Mouse (Mus musculus) embryonic facial prominence, embryonic 13.5 days (tissue): Measurements from ENCODE around the gene Skap1. TPM values are rescaled to one million over a fixed set of nuclear protein-coding genes. Genes with fewer than 3 reads are reported as not detected.

Experiments used
- ATAC-seq: fragments of 200-750 bp; cut with Nextera tagmentation; 2 replicates; pipeline ENCODE4 v1.8.0; 2017; ENCODE audit warnings: low read depth; ENCODE audit not compliant: insufficient number of reproducible peaks, insufficient read depth, low FRiP score, low TSS enrichment
- H3K27ac ChIP-seq: fragments of 300-500 bp; sonication (generic); 2 replicates; pipeline ENCODE4 v1.5.1; 2015; ENCODE audit warnings: moderate library complexity, mild to moderate bottlenecking, inconsistent platforms
- H3K27me3 ChIP-seq: fragments of 300-500 bp; sonication (generic); 2 replicates; pipeline ENCODE4 v1.6.1; 2015; ENCODE audit warnings: mild to moderate bottlenecking, inconsistent platforms
- H3K36me3 ChIP-seq: fragments of 300-500 bp; sonication (generic); 2 replicates; pipeline ENCODE4 v1.6.1; 2015; ENCODE audit warnings: mild to moderate bottlenecking, inconsistent platforms
- H3K4me1 ChIP-seq: fragments of 300-500 bp; sonication (generic); 2 replicates; pipeline ENCODE4 v1.6.1; 2015; ENCODE audit warnings: inconsistent platforms
- H3K4me2 ChIP-seq: fragments of 300-500 bp; sonication (generic); 2 replicates; pipeline ENCODE4 v1.6.1; 2015; ENCODE audit warnings: moderate library complexity, mild to moderate bottlenecking, inconsistent platforms
- H3K4me3 ChIP-seq: fragments of 300-500 bp; sonication (generic); 2 replicates; pipeline ENCODE4 v1.5.1; 2015; ENCODE audit warnings: mild to moderate bottlenecking, inconsistent platforms
- H3K9ac ChIP-seq: fragments of 300-500 bp; sonication (generic); 2 replicates; pipeline ENCODE4 v1.6.1; 2015; ENCODE audit warnings: mild to moderate bottlenecking, inconsistent platforms
- H3K9me3 ChIP-seq: fragments of 300-500 bp; sonication (generic); 2 replicates; pipeline ENCODE4 v1.6.1; 2016; ENCODE audit warnings: inconsistent platforms
- whole genome bisulfite sequencing: fragments of 180-500 bp; shearing (Covaris S2); methylation state at CpG from one replicate; pipeline ENCODE4 v1.1.7; 2015; ENCODE audit warnings: mixed read lengths; 5-methylcytosine and 5-hydroxymethylcytosine counted together
- polyA plus RNA-seq: library from polyadenylated mRNA; unstranded; fragments of >200 nt; fragmentation: Nextera tagmentation; extraction: Ambion mirVana; gene quantifications from 2 replicates; pipeline ENCODE4 v1.2.1, GENCODE M21; 2015

Skap1 gene
- polyA plus RNA-seq, 1 experiment from 2014 or later = 0.49 TPM

DNA sequence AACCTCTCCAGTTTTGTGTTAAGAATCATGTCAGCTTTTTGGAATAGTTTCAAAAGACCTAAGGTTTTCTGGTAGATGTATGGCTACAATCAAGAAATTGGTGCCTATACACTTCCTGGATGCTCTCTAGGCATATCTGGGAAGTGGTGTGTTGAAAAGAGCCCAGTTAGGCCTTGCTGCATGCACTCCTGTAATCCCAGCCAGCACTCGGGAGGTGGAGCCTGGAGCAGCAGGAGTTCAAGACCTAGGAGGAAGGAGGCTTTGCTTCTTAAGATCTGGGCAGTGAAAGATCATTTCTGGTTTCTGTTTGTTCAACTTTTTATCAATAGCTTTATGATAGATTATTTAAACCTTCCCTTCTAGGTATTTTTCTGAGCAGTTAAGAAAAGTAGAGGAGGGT lies 326.3 kb downstream of the Skap1 start:
- H3K9me3 ChIP-seq = no peaks in the 10 kb centered on the region
- peak overlapping the region; percentile 94 for H3K4me2 ChIP-seq
- no peak for ATAC-seq
- H3K9ac ChIP-seq = peak overlapping the region; percentile 95; the same call in 1 of the 2 replicates
- no peaks in the 10 kb centered on the region for H3K27me3 ChIP-seq
- peaks cover 32% of the 10 kb centered on the region for H3K4me1 ChIP-seq
- peaks cover 6% of the 10 kb centered on the region for H3K36me3 ChIP-seq
- peak overlapping the region; percentile 92 for H3K4me3 ChIP-seq
- 3% methylated on average over 1 of the region's 1 CpGs for WGBS
- no peak overlapping the region for H3K27ac ChIP-seq

DNA sequence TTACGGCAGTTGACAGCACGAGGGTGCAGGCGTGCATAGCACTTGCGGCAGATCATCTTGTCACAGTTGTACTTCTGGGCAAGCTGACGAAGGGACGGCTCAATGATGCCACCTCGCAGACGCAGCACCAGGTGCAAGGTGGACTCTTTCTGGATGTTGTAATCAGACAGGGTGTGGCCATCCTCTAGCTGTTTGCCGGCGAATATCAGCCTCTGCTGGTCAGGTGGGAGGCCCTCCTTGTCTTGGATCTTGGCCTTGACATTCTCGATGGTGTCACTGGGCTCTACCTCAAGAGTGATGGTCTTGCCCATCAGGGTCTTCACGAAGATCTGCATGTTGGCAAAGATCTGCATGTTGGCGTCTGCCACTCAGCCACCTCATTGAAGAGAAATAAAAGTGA lies 331.1 kb downstream of the Skap1 start:
- ATAC-seq = no peak
- 96% methylated on average over 13 of the region's 13 CpGs for WGBS
- Histone ChIP-seq H3K4me3 (no peak overlapping the region), H3K9ac (no peak overlapping the region), H3K4me1 (peaks cover 26% of the 10 kb centered on the region), H3K36me3 (peaks cover 23% of the 10 kb centered on the region), H3K4me2 (no peak overlapping the region), H3K27me3 (no peaks in the 10 kb centered on the region), H3K9me3 (no peaks in the 10 kb centered on the region), H3K27ac (no peak overlapping the region)

DNA sequence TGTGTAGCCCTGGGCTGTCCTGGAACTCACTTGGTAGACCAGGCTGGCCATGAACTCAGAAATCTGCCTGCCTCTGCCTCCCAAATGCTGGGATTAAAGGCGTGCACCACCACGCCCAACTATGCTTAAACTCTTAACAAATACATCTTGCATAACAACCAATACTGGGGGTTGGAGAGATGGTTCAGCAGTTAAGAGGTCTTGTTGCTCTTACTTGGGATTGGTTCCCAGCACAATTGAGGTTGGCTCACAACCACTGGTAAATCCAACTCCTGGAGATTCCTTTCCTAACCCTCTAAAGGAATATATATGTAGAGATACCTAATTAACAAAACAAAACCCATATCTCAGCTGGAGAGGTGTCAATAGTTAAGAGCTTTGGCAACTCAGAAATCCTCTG lies 331.7 kb downstream of the Skap1 start:
- peaks cover 20% of the 10 kb centered on the region for H3K4me1 ChIP-seq
- no peaks in the 10 kb centered on the region for H3K9me3 ChIP-seq
- H3K27me3 ChIP-seq = no peaks in the 10 kb centered on the region
- 99% methylated on average over 2 of the region's 2 CpGs for WGBS
- ATAC-seq = no peak
- H3K27ac ChIP-seq = no peak overlapping the region
- peaks cover 27% of the 10 kb centered on the region for H3K36me3 ChIP-seq
- no peak overlapping the region for H3K9ac ChIP-seq
- H3K4me2 ChIP-seq = no peak overlapping the region
- no peak overlapping the region for H3K4me3 ChIP-seq

DNA sequence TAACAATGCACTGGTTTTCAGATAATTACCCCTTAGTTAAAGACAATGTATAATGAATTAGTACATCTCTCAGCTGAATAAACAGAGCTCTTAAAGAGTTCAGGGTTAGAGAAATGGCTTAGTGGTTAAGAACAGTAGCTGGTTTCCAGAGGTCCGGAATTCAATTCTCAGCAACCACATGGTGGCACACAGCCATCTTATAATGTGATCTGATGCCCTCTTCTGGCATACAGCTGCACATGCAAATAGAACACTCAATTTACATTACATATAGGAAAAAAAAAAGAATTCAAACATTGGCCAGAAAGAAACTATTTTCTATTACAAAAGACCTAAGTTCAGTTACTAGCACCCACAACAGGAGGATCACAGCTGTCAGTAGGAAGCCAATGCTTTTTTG lies 332.2 kb downstream of the Skap1 start:
- H3K27ac ChIP-seq = no peak overlapping the region
- no peak for ATAC-seq
- H3K27me3 ChIP-seq = no peaks in the 10 kb centered on the region
- H3K4me3 ChIP-seq = no peak overlapping the region
- H3K9me3 ChIP-seq = no peaks in the 10 kb centered on the region
- peaks cover 17% of the 10 kb centered on the region for H3K4me1 ChIP-seq
- no peak overlapping the region for H3K9ac ChIP-seq
- 73% methylated on average over 1 of the region's 1 CpGs for WGBS
- peaks cover 32% of the 10 kb centered on the region for H3K36me3 ChIP-seq
- no peak overlapping the region for H3K4me2 ChIP-seq

DNA sequence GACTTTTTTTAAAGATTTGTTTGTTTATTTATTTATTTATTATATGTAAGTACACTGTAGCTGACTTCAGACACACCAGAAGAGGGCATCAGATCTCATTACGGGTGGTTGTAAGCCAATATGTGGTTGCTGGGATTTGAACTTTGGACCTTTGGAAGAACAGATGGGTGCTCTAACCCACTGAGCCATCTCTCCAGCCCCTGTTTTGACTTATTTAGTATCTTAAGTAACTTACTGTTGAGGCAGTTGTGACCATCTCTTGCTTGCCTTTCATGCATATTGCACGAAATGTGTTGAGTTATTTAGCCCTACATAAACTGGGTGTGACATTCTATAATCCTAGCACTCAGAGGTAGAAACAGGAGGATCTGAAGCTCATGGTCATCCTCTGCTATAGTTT lies 335.1 kb downstream of the Skap1 start:
- H3K27ac ChIP-seq = no peak overlapping the region
- no peak for ATAC-seq

DNA sequence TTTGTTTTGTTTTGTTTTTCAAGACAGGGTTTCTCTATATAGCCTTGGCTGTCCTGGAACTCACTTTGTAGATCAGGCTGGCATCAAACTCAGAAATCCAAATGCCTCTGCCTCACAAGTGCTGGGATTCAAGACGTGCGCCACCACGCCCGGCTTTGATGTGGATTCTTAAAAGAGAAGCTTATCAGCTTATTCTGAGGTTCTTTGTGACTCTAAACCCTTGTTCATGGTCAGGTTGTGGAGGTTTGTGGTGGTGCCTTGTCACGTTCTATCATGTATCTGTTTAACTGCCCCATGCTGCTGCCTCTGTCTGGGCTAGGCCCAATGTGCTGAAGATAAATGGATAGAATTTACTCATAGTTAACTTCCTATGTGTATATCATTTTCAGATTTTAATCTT lies 341.2 kb downstream of the Skap1 start:
- Histone ChIP-seq H3K4me1 (no peaks in the 10 kb centered on the region), H3K36me3 (peaks cover 93% of the 10 kb centered on the region), H3K27me3 (no peaks in the 10 kb centered on the region), H3K4me2 (no peak overlapping the region), H3K9ac (no peak overlapping the region), H3K27ac (no peak overlapping the region), H3K9me3 (no peaks in the 10 kb centered on the region), H3K4me3 (no peak overlapping the region)
- WGBS = 88% methylated on average over 5 of the region's 5 CpGs
- ATAC-seq = no peak

More for the DNA sequence above, 335.1 kb downstream of the Skap1 start:
- peaks cover 59% of the 10 kb centered on the region for H3K36me3 ChIP-seq
- WGBS = 89% methylated on average over 2 of the region's 2 CpGs
- H3K4me3 ChIP-seq = no peak overlapping the region
- no peak overlapping the region for H3K9ac ChIP-seq
- no peaks in the 10 kb centered on the region for H3K4me1 ChIP-seq
- H3K27me3 ChIP-seq = no peaks in the 10 kb centered on the region
- no peaks in the 10 kb centered on the region for H3K9me3 ChIP-seq
- no peak overlapping the region for H3K4me2 ChIP-seq

DNA sequence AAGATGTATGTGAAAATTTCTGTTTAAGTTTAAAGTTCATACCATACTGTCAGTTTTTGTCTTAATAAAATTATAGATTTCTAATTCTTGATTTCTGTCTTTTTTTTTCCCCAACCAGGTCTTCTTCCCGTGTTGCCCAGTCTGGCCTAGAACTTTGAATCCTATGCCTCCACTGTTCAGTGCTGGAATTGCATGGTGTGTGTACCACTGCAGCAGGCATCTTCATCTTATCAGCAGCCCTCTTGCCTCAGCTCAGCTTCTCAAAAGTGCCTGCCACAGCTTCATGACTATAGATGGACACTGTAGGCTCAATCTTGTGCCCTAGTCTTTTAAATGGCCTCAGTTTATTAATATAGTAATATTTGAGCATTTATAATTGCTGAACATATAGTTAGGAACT lies 343.7 kb downstream of the Skap1 start:
- WGBS = 64% methylated on average over 1 of the region's 1 CpGs
- Histone ChIP-seq H3K9me3 (no peaks in the 10 kb centered on the region), H3K4me3 (no peak overlapping the region), H3K36me3 (peaks cover 95% of the 10 kb centered on the region), H3K27me3 (no peaks in the 10 kb centered on the region), H3K4me1 (no peaks in the 10 kb centered on the region), H3K9ac (no peak overlapping the region), H3K4me2 (no peak overlapping the region), H3K27ac (no peak overlapping the region)
- no peak for ATAC-seq

Other genes starting within 250 kb of the Skap1 start
- 0.13 TPM in 1 of 2 replicates, not detected in the other for gene Hoxb9, start 193.1 kb upstream of the Skap1 start, polyA plus RNA-seq
- gene Hoxb8, start 182.7 kb upstream of the Skap1 start, polyA plus RNA-seq = 0.37 TPM in 1 of 2 replicates, not detected in the other
- gene Hoxb7, start 178.0 kb upstream of the Skap1 start, polyA plus RNA-seq = 0.15 TPM in 1 of 2 replicates, not detected in the other
- gene Hoxb6, start 172.1 kb upstream of the Skap1 start, polyA plus RNA-seq = 4.0 TPM in 1 of 2 replicates, not detected in the other
- 6.0 TPM in 1 of 2 replicates, not detected in the other for gene Hoxb5, start 161.3 kb upstream of the Skap1 start, polyA plus RNA-seq
- 0.13 TPM in 1 of 2 replicates, not detected in the other for gene Hoxb4, start 146.3 kb upstream of the Skap1 start, polyA plus RNA-seq
- gene Hoxb3, start 141.3 kb upstream of the Skap1 start, polyA plus RNA-seq = not detected in 2 replicates
- 0.28 and 0.52 TPM in 2 replicates for gene Hoxb2, start 114.1 kb upstream of the Skap1 start, polyA plus RNA-seq
- gene Hoxb1, start 98.8 kb upstream of the Skap1 start, polyA plus RNA-seq = not detected in 2 replicates